Mouse (Mus musculus): ENCODE data around the gene Alkbh3. TPM values are rescaled to one million over a fixed set of nuclear protein-coding genes. Genes with fewer than 3 reads are reported as not detected.

The Alkbh3 gene
- polyA plus RNA-seq, 1 experiment from 2014 or later = 69.3 TPM

DNA sequence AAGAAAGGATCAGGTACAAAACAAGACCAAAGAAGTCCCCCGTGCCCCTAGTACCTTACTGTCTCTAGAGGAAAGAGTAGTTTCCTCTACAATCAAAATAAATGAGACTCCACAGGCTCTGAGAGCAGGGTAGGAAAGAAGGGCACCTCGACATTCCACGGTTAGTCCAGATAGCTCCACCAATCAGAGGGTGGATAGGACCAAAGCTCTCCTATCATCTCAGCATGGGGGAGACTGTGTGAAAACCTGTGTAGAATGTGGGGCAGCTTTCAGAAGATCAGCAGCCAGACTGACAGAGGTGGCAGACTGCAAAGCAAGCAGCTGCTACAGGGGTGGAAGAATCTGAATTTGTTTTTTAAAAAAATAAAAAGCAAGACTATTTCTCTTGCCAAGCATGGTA is 17.8 kb downstream of the Alkbh3 start:
- DNase-seq = no peak
- Histone ChIP-seq H3K9me3 (ENCODE audit: low read depth, low read length) (no peaks in the 10 kb centered on the region), H3K4me2 (no peak overlapping the region), H3K27me3 (ENCODE audit: insufficient read depth, low read length) (no peaks in the 10 kb centered on the region), H3K4me3 (ENCODE audit: low read depth, low read length) (no peak overlapping the region), H3K36me3 (ENCODE audit: insufficient read depth) (peaks cover 90% of the 10 kb centered on the region), H3K27ac (ENCODE audit: low read depth) (no peak overlapping the region), H3K4me1 (ENCODE audit: insufficient read depth) (no peaks in the 10 kb centered on the region), H3K9ac (no peak overlapping the region)
- no peak for TF ChIP-seq CTCF (IDR thresholded peaks at IDR 0.05; ENCODE audit: low read depth)
- WGBS = 58% methylated on average over 3 of the region's 3 CpGs
- no peak for ATAC-seq (ENCODE audit: insufficient read depth)

DNA sequence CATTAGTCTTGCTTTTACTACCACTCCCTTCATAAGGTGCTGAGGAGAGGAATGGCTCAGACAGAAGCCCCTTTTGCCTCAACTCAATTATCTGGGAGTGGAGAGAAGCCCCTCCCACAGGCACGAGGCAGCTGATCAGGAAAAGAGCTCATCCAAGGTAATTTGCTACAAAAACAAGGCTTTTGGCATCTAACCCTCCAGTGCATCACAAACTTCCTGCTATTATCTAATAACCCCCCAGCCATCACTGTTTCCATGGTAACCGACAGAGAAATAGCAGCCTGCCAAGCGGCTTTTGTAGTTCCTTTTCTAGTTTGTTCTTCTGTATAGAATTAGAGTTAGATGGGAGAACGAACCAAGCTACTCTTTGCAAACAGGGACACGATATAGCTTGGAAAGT is 18.3 kb downstream of the Alkbh3 start:
- Histone ChIP-seq H3K36me3 (ENCODE audit: insufficient read depth) (peaks cover 86% of the 10 kb centered on the region), H3K4me2 (no peak overlapping the region), H3K9me3 (ENCODE audit: low read depth, low read length) (no peaks in the 10 kb centered on the region), H3K27me3 (ENCODE audit: insufficient read depth, low read length) (no peaks in the 10 kb centered on the region), H3K27ac (ENCODE audit: low read depth) (no peak overlapping the region), H3K9ac (no peak overlapping the region), H3K4me3 (ENCODE audit: low read depth, low read length) (no peak overlapping the region), H3K4me1 (ENCODE audit: insufficient read depth) (no peaks in the 10 kb centered on the region)
- peak; percentile 62 for DNase-seq
- WGBS = 61% methylated on average over 5 of the region's 5 CpGs
- no peak for ATAC-seq (ENCODE audit: insufficient read depth)
- no peak for TF ChIP-seq CTCF (IDR thresholded peaks at IDR 0.05; ENCODE audit: low read depth)

- Histone ChIP-seq H3K4me1 (ENCODE audit: insufficient read depth) (no peaks in the 10 kb centered on the region), H3K27ac (ENCODE audit: low read depth) (no peak overlapping the region), H3K4me2 (no peak overlapping the region), H3K36me3 (ENCODE audit: insufficient read depth) (peaks cover 83% of the 10 kb centered on the region), H3K4me3 (ENCODE audit: low read depth, low read length) (no peak overlapping the region), H3K9ac (no peak overlapping the region), H3K9me3 (ENCODE audit: low read depth, low read length) (no peaks in the 10 kb centered on the region), H3K27me3 (ENCODE audit: insufficient read depth, low read length) (no peaks in the 10 kb centered on the region)
- no peak for ATAC-seq (ENCODE audit: insufficient read depth)
- TF ChIP-seq CTCF (IDR thresholded peaks at IDR 0.05; ENCODE audit: low read depth) = no peak
- DNase-seq = peak; percentile 5
- 56% methylated on average over 3 of the region's 3 CpGs for WGBS
Measured at GRCm38 (mm10) chr2:93991336-93991735, 19.3 kb downstream of the Alkbh3 start.

GRCm38 (mm10) chr2:93988440-93988839 is 22.2 kb downstream of the Alkbh3 start:
- peaks cover 67% of the 10 kb centered on the region for H3K36me3 ChIP-seq (ENCODE audit: insufficient read depth)
- WGBS = 91% methylated on average over 2 of the region's 2 CpGs

DNA sequence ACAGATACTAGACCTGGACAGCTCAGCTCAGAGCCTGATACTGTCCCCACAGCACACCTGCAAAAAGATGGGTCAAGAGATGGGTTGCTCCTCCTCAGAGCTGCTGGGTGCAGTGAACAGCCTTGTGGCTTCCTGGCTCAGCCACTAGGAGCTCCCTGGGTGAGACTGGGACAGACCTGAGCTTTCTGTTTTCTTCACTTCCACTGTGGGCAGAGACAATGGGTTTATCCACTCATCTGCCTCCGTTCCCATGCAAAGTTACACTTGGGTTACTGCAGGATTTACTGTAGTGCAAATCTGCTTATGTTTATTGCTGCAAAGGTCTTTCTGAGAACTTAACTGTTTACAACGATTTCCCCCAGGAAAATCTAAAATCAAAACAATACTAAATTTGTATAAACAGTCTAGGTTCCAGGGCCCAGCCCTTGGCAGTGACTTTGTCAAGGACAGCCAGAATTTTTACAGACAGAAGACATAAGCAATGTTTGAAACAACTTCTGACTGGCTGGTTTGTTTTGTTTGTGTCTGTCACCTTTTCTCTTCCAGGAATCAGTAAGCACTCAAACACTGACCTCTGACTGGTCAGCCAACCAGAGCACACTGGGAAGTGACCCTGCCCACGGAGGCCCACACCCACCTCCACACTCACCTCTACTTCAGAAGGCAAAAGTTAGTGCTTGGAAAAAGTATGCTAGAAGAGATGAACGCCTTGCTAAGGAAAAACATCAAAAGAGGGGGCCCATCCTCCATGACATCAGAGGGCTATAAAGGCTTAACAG is 28.0 kb downstream of the Alkbh3 start:
- ATAC-seq (ENCODE audit: insufficient read depth) (peak; percentile 64), DNase-seq (peak; percentile 73)
- H3K4me3 ChIP-seq (ENCODE audit: low read depth, low read length) = no peak overlapping the region
- H3K4me1 ChIP-seq (ENCODE audit: insufficient read depth) = 0 out of 2 replicates have a peak, but pooled peaks cover 4% of the 10 kb centered on the region
- no peaks in the 10 kb centered on the region for H3K9me3 ChIP-seq (ENCODE audit: low read depth, low read length)
- peaks cover 60% of the 10 kb centered on the region for H3K36me3 ChIP-seq (ENCODE audit: insufficient read depth)
- 43% methylated on average over 4 of the region's 4 CpGs for WGBS
- H3K27me3 ChIP-seq (ENCODE audit: insufficient read depth, low read length) = no peaks in the 10 kb centered on the region
- H3K9ac ChIP-seq = no peak overlapping the region
- H3K4me2 ChIP-seq = no peak overlapping the region
- H3K27ac ChIP-seq (ENCODE audit: low read depth) = peak overlapping the region; percentile 85; the same call in 1 of the 2 replicates
- no peak for TF ChIP-seq CTCF (IDR thresholded peaks at IDR 0.05; ENCODE audit: low read depth)

More at GRCm38 (mm10) chr2:93988440-93988839, 22.2 kb downstream of the Alkbh3 start:
- H3K4me2 ChIP-seq = no peak overlapping the region
- H3K4me3 ChIP-seq (ENCODE audit: low read depth, low read length) = no peak overlapping the region
- H3K9ac ChIP-seq = no peak overlapping the region
- ATAC-seq (ENCODE audit: insufficient read depth) (no peak), DNase-seq (no peak)
- H3K27ac ChIP-seq (ENCODE audit: low read depth) = no peak overlapping the region
- H3K27me3 ChIP-seq (ENCODE audit: insufficient read depth, low read length) = no peaks in the 10 kb centered on the region
- no peaks in the 10 kb centered on the region for H3K4me1 ChIP-seq (ENCODE audit: insufficient read depth)
- no peak for TF ChIP-seq CTCF (IDR thresholded peaks at IDR 0.05; ENCODE audit: low read depth)
- H3K9me3 ChIP-seq (ENCODE audit: low read depth, low read length) = no peaks in the 10 kb centered on the region

DNA sequence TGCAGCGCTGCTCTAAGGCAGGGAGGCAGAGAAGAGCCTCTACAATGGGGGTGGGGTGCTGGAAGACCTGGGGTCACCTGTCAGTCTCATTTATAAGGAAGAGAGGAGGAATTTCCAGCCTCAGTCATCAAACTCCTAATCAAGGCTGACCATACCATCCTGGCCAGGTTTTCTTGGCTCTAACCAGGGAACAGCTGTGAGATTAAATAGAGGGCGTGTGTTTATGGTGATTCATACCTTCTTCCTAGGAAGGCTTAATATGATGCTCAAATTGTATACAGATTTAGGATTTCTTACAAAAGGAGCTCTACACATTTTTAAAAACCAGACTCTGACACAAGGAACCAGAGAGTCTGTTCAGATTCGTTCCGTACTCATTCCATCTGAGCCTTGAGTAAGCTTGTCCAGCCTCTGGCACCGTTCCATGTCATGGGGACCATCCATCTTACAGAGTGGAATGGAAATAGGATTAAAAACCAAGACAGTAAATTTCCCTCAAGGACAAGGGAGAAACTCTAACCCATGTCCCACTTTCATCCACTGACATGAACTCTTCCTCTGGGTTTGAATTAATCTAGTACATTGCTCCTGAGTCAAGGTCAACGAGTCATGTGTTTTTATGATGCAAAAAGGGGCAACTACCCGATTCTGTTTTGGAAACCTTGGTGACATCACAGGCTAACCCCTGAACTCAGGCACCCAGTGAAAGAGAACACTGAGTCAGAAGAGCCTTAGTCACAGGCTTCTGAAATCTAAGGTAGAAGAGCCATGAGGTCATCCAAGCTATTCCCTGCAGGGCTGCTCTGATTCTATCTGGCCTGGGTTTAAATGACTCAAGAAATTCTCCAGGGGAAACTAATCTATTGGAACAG is 31.1 kb downstream of the Alkbh3 start:
- DNase-seq = peak; percentile 59
- WGBS = 69% methylated on average over 7 of the region's 7 CpGs
- no peak for ATAC-seq (ENCODE audit: insufficient read depth)
- no peak overlapping the region for H3K4me2 ChIP-seq
- no peak overlapping the region for H3K27ac ChIP-seq (ENCODE audit: low read depth)
- no peak for TF ChIP-seq CTCF (IDR thresholded peaks at IDR 0.05; ENCODE audit: low read depth)
- 0 out of 2 replicates have a peak, but pooled peaks cover 12% of the 10 kb centered on the region for H3K4me1 ChIP-seq (ENCODE audit: insufficient read depth)
- H3K9ac ChIP-seq = no peak overlapping the region
- H3K9me3 ChIP-seq (ENCODE audit: low read depth, low read length) = no peaks in the 10 kb centered on the region
- no peak overlapping the region for H3K4me3 ChIP-seq (ENCODE audit: low read depth, low read length)
- H3K27me3 ChIP-seq (ENCODE audit: insufficient read depth, low read length) = no peaks in the 10 kb centered on the region
- peaks cover 46% of the 10 kb centered on the region for H3K36me3 ChIP-seq (ENCODE audit: insufficient read depth)

Data from lung, embryonic 14.5 days (tissue).